Mouse (Mus musculus) heart, postnatal 25 days (tissue): Measurements from ENCODE around the gene Tusc2. TPM values are rescaled to one million over a fixed set of nuclear protein-coding genes. Genes with fewer than 3 reads are reported as not detected.

Source experiments
- DNase-seq: peaks from one replicate; pipeline ENCODE4 v3.0.0; 2022; ENCODE audit warnings: low spot score
- intact Hi-C: fragments of 180-260 bp; cut with DNase I; formaldehyde crosslinking; loops from one replicate; pipeline ENCODE4 v1.15.1; 2025
- total RNA-seq, 2 experiments: library from RNA; stranded (reverse); gene quantifications; 2 replicates each; pipeline ENCODE4 v1.2.3; 2021

Gene Tusc2
- 10 to 100 TPM; 28.6 to 30.4 TPM for total RNA-seq

- intact Hi-C loops: no loop called here
- peak; percentile 92 for DNase-seq
Measured at GRCm38 (mm10) chr9:107563029-107563581, at the start of gene Tusc2. TSS of gene Tusc2 (plus strand) at chr9:107563255.

GRCm38 (mm10) chr9:107514303-107514955 is 48.6 kb upstream of the Tusc2 start:
- DNase-seq: peak; percentile 21
- intact Hi-C loops: loop anchor here (1.0 to 5.0 kb wide), 3 partner anchors 148 to 222 kb away; no protein-coding TSS in a partner anchor

GRCm38 (mm10) chr9:107520331-107520730 is 42.7 kb upstream of the Tusc2 start:
- intact Hi-C loops: no loop called here
- DNase-seq: no peak

GRCm38 (mm10) chr9:107521190-107521589 is 41.9 kb upstream of the Tusc2 start:
- intact Hi-C loops: no loop called here
- DNase-seq: no peak

- intact Hi-C loops: no loop called here
- DNase-seq: no peak
Measured at GRCm38 (mm10) chr9:107521711-107522399, 41.2 kb upstream of the Tusc2 start.

- intact Hi-C loops: no loop called here
Measured at GRCm38 (mm10) chr9:107522400-107522711, 40.7 kb upstream of the Tusc2 start.

GRCm38 (mm10) chr9:107526198-107527026 is 36.6 kb upstream of the Tusc2 start:
- peak; percentile 31 for DNase-seq
- intact Hi-C loops: no loop called here

More at GRCm38 (mm10) chr9:107522400-107522711, 40.7 kb upstream of the Tusc2 start:
- no peak for DNase-seq

GRCm38 (mm10) chr9:107533791-107534407 is 29.2 kb upstream of the Tusc2 start, which contains the start of gene Tmem115:
TSS of gene Tmem115 (plus strand) at chr9:107533945.
- intact Hi-C loops: no loop called here
- DNase-seq: peak; percentile 94

- DNase-seq: no peak
- intact Hi-C loops: no loop called here
Measured at GRCm38 (mm10) chr9:107534408-107535202, 28.4 kb upstream of the Tusc2 start.

- DNase-seq: no peak
Measured at GRCm38 (mm10) chr9:107538231-107538630, 24.8 kb upstream of the Tusc2 start.

GRCm38 (mm10) chr9:107538711-107539110 is 24.3 kb upstream of the Tusc2 start:
- intact Hi-C loops: no loop called here
- DNase-seq: no peak

More at GRCm38 (mm10) chr9:107538231-107538630, 24.8 kb upstream of the Tusc2 start:
- intact Hi-C loops: no loop called here

- no peak for DNase-seq
- intact Hi-C loops: no loop called here
Measured at GRCm38 (mm10) chr9:107539940-107540339, 23.1 kb upstream of the Tusc2 start.

GRCm38 (mm10) chr9:107540420-107540819 is 22.6 kb upstream of the Tusc2 start:
- DNase-seq: no peak
- intact Hi-C loops: no loop called here

GRCm38 (mm10) chr9:107541005-107541404 is 22.1 kb upstream of the Tusc2 start:
- intact Hi-C loops: no loop called here
- DNase-seq: no peak

- peak; percentile 91 for DNase-seq
- intact Hi-C loops: no loop called here
Measured at GRCm38 (mm10) chr9:107541474-107542351, 21.3 kb upstream of the Tusc2 start, which contains the start of the genes Cyb561d2 and Nprl2. TSS of gene Cyb561d2 (minus strand) at chr9:107542193. TSS of gene Nprl2 (plus strand) at chr9:107542226.

- intact Hi-C loops: no loop called here
Measured at GRCm38 (mm10) chr9:107542352-107542686, 20.7 kb upstream of the Tusc2 start.

GRCm38 (mm10) chr9:107542721-107543120 is 20.3 kb upstream of the Tusc2 start:
- no peak for DNase-seq
- intact Hi-C loops: no loop called here

More at GRCm38 (mm10) chr9:107542352-107542686, 20.7 kb upstream of the Tusc2 start:
- DNase-seq: no peak

GRCm38 (mm10) chr9:107543299-107543698 is 19.8 kb upstream of the Tusc2 start:
- intact Hi-C loops: no loop called here
- DNase-seq: no peak
